Mouse (Mus musculus): ENCODE data around the gene Rdm1. TPM values are rescaled to one million over a fixed set of nuclear protein-coding genes. Genes with fewer than 3 reads are reported as not detected.
A peak's percentile ranks its signal among the peaks of the same experiment; 100 is the strongest.
"Not testable (repeated sequence)": the region's sequence is repeated elsewhere in the genome, so short reads cannot be mapped to it uniquely, and the experiment has no call there.

Gene Rdm1
- total RNA-seq, 2 experiments from 2014 or later = 15.4 to 18.4 TPM

DNA sequence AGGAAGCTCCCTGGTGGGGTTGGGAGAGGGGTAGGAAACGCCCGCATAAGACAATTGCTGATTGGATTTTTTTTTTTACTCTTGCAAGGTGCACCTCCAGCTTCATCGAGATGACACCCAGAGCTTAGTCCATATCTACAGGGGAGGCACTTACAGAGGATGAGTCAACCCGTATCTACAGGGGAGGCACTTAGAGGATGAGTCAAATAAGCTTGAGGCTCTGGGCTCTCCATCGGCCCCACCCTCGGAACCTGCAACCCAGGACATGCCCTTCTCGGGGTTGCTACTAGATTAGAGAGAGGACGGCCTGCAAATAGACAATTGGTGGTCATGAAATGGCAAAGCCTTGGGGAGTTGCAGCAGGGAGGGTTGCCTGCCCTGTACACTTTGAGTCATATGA is 10.9 kb upstream of the Rdm1 start:
- DNase-seq (ENCODE audit: low spot score in 2 of 2) = no peak

DNA sequence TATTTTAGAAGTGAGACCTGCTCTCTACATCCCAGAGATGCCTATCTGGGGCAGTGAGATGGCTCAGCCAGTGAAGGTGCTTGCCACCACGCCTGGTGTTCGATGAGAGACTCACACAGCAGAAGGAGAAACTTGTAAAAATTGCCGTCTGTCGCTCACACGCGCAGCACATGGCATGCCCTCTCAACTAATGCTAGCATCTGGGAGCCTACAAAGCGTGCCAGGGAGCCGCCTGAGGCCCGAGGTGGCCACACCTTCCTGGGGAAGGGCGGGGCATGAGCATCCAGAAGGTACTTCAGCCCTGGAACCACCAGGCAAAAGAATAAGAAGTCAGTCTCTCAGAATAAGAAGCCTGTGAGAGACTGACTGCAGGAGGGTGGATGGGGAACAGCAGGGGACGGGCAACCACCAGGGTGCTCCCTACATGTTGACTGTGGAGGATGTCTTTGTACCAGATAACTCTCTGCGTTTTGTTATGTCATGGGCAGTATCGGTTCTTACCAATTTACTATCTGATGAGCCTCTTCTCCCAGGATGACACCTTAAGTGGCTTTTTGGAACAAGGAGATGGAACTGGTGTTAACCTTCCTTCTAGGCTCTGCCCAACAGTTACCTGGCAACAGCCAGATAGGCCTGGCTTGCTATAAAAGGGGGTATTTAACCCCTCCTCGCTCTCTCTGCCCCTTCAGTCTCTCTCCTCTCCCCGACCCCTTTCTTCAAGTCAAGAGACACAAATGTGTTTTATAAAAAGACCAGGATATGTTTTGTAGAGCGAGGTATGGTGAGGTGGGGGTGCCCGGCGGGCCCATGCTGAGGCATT is 9.8 kb upstream of the Rdm1 start:
- DNase-seq (ENCODE audit: low spot score in 2 of 2) = no peak

DNA sequence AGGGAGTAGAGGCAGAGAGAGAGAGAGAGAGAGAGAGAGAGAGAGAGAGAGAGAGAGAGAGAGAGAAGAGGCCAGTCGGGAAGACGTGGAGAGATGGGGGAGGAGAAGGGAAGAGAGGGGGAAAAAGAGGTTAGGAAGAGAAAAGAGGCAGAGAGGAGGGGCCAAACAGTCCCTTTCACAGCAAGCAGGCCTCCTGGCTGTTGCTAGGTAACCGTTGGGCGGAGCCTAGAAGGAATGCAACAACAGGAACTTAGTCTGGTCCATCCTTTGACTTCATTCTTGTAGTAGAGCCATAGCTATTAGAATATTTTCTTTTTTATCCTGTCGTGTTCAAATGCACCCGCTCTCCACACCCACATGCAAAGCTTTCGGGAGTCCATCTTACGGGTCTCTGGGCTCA is 9.1 kb upstream of the Rdm1 start:
- no peak for DNase-seq (ENCODE audit: low spot score in 2 of 2)

DNA sequence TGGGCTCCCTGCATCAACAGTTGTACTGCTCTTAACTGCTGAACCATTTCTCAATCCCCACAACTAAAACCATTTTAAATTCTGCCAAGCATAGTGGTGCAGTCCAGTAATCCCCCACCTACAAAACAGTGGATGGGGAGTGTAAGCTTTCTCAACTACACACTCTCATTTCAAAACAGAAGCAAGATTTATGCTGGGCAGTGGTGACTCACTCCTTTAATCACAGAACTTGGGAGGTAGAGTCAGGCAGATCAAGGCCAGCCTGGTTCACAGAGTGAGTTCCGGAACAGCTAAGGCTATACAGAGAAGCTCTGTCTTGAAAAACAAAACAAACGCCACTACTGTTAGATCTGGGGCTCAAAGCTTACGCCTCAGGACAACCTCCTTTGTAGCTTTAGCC is 8.4 kb upstream of the Rdm1 start:
- DNase-seq (ENCODE audit: low spot score in 2 of 2) = no peak

DNA sequence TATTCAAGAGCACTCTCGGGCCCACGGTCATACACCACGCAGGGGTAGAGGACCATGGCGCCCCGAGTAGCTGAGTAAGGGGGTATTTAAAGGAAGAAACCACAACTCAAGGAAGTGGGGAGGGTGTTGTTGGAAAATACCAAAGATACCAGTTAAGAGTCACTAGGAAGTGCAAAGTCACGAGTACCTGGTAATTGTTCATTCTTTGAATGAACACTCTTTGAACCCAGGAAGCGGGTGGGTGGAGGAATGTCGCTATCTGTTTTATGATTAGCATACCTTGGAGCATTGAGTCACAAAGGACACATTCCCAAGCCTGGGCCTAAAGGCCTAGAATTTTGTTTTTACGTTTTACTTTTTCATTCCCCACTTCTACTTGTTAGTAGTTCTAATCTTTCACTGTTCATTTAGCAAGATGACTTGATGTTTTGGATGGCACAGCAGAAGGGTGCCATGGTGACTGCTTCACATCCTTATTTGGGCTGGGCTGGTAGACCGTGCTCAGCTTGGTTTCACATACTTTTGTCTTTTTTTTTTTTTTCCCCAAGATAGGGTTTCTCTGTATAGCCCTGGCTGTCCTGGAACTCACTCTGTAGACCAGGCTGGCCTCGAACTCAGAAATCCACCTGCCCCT is 6.9 kb upstream of the Rdm1 start:
- not testable (repeated sequence) for DNase-seq (ENCODE audit: low spot score in 2 of 2)

DNA sequence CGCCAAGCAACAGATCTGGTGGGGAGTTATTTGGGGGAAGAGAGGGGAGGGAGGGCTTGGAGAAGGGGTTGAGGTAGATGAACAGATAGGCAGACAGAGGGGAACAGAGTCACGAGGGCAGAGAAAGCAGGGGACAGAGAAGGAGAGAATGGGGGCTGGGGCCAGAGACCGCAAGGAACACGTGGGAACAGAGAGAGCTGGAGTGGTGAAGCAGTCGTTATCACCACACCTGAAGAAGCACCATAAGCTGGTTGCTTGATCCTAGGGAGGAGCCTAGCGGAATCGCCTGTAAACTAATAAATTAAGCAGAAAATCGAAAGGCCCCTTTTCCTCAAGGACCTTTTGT is 373 bp upstream of the Rdm1 start:
- no peak for DNase-seq (ENCODE audit: low spot score in 2 of 2)

DNA sequence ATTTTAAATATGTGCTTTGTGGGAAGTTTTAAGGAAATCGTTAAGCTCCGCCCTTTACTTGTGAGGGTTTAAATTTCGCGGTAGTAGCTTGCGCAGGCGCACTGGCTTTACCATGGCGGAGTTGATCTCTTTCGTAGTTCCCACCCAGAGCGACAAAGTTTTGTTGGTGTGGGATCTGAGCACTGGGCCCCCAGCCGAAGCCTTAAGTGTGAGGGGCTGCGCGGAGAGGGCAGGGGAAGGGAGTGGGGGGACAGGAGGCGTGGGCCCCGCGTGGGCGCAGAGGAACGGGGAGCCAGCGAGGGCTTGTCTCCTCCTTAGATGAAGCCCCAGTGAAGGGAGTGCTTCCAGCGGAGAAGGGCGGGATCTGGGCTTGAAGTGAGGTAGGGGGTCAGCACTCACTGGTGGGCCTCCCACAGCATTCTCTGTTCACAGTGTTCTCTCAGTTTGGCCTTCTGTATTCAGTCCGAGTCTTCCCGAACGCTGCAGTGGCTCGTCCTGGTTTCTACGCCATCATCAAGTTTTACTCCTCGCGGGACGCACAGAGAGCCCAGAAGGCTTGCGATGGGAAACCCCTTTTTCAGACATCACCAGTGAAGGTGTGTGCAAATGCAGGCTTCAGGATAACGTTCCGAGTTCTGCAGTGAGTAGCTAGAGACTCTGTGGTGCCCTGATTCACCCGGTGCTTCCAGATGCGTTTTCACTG is 1.0 kb downstream of the Rdm1 start:
- peak; percentile 74 to 89 for DNase-seq (ENCODE audit: low spot score in 2 of 2)

DNA sequence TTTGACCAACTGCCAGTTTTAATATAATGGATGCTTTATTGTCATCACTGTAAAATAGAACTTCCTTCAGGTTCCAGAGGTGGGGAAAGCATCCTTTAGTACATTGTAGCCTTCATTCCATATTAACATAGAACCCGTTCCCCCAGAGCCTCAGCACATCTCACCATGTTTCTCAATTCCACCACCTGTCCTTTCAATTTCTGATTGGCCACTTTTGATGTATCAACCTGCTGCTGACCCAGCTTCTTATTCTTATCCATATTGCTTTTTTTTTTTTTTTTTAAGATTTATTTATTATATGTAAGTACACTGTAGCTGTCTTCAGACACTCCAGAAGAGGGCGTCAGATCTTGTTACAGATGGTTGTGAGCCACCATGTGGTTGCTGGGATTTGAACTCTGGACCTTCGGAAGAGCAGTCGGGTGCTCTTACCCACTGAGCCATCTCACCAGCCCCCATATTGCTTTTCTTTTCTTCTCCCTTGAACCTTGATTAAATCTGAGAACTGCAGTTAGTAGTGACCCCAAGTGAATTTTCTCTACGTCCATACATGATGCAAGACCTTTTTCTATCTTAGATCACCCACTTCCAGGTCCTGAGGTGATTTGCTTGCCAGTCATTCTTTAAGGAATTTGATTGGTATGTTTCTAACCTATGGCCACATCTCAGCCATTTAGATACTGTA is 1.9 kb downstream of the Rdm1 start:
- not testable (repeated sequence) for DNase-seq (ENCODE audit: low spot score in 2 of 2)

DNA sequence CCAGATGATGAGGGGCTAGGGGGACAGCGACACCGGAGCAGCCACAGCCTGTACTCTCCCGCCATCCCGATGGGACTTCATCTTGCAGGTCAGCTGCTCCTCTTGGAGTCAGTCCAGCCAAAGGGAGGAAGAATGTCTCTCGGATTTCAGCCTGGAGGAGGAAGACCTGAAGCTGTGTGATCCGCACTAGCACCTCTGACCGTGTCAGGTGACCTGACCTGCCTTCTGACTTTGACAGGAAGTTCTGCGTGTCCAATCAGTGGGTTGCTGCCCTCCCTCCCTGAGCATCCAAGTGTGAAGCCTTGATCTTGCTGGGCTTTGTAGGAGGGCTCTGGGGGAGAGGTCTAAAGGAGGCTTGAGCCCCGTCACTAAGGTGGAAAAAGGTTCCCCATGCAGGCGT is 8.7 kb downstream of the Rdm1 start:
- no peak for DNase-seq (ENCODE audit: low spot score in 2 of 2)

DNA sequence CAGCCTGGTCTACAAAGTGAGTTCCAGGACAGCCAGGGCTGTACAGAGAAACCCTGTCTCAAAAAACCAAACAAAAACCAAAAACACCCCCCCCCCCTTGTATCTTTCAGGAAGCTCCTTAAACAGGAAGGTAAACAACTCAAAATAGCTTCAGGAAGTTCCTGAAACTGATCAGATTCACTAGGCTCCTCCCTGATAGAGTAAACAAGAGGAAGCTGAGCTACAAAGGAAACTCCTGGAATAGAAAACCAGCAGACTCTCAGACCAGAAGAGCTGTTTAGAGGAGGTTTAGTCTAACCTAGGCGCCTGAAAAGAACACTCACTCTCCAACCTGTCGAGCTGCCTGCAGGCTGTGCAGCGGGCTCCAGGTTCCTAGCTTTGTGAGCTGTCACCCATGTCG is 12.8 kb downstream of the Rdm1 start:
- no peak for DNase-seq (ENCODE audit: low spot score in 2 of 2)

DNA sequence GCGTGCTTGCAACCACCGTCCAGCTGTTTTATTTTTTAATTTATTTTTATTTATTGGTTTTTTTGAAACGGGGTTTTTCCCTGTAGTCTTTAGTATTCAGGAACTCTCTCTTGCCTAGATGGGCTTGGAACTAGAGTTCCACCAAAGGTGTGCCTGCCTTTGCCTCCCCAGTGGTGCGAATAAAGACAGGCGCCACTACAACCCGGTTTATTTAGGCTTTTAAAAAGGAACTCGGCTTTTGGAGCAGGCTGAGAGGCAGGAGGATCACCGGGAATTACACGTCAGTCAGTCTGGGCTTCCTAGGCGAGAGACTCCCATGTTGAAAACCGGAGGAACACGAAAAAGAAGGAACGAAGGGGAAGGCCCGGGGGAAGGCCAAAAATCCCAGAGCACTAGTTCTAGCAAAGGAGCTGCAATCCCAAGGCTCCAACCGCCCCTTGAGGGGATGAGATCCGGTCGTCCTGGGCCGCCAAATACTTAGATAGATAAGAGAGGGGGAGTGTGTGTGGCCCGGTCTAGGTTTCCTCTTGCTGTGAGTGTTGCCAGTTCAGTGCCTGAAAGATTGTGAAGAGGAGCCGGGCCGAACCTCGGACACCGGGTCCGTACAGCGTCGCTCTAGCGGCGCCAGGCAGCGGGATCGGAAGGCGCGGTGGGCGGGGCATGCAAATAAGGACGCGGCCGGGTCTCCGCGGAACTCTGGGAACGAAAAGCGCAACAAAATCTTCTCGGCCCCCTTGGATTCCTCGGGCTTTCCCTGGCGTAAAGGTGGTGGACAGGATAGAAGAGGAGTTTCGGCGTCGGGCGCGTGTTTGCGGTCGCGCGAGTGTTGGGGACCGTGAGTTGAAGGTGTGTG is 14.1 kb downstream of the Rdm1 start:
- peak; percentile 70 to 80 for DNase-seq (ENCODE audit: low spot score in 2 of 2)

DNA sequence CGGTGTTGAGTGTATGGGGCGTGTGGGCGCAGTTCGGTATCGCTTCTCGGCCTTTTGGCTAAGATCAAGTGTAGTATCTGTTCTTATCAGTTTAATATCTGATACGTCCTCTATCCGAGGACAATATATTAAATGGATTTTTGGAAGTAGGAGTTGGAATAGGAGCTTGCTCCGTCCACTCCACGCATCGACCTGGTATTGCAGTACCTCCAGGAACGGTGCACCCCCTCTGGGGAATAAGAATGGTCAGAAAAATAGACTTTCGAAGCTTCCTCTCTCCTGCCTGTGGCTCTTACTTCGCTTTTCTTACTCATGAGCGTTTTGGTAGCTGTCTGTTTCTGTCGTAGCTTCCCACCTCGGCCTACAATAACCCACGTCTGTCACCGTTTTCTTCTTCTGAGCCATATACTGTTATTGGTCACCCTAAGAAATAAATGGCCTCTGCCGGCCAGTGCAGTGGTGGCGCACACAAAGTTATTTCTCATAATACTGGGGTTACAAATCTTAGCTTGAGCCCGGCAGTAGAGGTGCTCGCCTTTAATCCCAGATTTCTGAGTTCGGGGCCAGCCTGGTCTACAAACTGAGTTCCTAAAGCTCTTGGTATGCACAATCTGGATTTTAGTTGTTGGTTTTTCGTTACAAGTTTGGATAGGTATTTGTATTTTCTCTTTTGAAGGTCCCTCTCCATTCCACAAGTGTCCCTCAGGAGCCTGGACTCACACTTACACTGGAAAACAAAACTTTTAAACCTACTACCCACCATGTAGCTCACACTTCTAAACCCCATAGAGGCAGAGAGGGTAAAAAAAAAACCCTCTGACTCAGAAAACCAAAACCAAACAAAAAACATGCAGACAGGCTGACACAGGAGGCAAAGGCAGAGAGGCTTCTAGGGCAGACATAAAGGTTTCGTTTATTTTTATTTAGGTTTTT is 15.0 kb downstream of the Rdm1 start:
- DNase-seq (ENCODE audit: low spot score in 2 of 2) = not testable (repeated sequence)

DNA sequence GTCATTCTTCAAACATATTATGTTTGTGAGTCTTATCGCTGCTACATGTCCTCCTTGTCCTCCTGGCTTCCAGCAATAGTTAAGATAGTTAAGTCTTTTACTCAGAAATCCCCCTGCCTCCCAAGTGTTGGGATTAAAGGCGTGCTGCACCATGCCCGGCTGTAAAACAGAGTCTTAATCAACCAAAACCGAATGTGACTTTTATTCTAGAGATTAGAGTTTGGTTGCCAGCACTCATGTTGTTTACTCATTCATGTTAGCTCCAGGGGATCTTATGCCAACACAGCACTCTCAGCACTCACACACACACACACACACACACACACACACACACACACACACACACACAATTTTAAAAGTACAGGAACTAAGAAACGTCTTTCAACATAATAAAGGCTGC is 15.9 kb downstream of the Rdm1 start:
- DNase-seq (ENCODE audit: low spot score in 2 of 2) = no peak

DNA sequence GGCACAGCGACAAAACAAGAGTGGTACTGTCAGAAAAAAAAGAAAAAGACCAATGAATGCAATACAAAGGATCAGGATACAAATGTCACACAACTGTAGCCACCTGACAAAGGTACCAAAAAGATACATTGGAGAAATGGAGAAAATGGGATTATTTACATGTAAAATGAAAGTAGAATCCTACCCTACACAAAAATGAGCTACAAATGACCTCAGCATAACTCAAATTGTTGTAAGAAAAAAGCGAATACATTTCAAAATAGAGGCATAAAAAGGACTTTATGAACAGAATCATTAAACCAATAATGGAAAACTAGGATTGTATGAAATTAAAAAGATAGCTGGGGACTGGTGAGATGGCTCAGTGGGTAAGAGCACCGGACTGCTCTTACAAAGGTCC is 17.6 kb downstream of the Rdm1 start:
- DNase-seq (ENCODE audit: low spot score in 2 of 2) = no peak

DNA sequence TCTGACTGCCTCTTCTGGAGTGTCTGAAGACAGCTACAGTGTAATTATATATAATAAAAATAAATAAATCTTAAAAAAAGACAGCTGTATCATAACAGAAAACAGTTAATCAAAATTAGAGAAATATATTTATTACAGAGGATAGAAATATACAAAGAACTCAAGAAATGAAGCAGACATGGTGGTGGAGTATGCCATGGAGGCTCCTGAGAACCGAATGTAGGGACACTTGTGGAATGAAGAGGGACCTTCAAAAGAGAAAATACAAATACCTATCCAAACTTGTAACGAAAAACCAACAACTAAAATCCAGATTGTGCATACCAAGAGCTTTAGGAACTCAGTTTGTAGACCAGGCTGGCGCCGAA is 18.0 kb downstream of the Rdm1 start:
- DNase-seq (ENCODE audit: low spot score in 2 of 2) = not testable (repeated sequence)

DNA sequence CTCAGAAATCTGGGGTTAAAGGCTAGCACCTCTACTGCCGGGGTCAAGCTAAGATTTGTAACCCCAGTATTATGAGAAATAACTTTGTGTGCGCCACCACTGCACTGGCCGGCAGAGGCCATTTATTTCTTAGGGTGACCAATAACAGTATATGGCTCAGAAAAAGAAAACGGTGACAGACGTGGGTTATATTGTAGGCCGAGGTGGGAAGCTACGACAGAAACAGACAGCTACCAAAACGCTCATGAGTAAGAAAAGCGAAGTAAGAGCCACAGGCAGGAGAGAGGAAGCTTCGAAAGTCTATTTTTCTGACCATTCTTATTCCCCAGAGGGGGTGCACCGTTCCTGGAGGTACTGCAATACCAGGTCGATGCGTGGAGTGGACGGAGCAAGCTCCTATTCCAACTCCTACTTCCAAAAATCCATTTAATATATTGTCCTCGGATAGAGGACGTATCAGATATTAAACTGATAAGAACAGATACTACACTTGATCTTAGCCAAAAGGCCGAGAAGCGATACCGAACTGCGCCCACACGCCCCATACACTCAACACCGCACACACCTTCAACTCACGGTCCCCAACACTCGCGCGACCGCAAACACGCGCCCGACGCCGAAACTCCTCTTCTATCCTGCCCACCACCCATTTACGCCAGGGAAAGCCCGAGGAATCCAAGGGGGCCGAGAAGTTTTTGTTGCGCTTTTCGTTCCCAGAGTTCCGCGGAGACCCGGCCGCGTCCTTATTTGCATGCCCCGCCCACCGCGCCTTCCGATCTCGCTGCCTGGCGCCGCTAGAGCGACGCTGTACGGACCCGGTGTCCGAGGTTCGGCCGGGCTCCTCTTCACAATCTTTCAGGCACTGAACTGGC is 18.7 kb downstream of the Rdm1 start:
- peak; percentile 43 to 61 for DNase-seq (ENCODE audit: low spot score in 2 of 2)

DNA sequence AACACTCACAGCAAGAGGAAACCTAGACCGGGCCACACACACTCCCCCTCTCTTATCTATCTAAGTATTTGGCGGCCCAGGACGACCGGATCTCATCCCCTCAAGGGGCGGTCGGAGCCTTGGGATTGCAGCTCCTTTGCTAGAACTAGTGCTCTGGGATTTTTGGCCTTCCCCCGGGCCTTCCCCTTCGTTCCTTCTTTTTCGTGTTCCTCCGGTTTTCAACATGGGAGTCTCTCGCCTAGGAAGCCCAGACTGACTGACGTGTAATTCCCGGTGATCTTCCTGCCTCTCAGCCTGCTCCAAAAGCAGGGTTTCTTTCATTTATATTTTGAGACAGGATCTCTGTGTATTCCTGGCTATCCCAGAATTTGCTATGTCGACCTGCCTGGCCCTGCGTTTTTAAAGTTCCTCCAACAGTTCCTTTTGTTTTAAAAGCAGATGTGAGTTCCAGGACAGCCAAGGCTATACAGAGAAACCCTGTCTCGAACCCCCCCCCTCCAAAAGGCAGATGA is 19.3 kb downstream of the Rdm1 start:
- not testable (repeated sequence) for DNase-seq (ENCODE audit: low spot score in 2 of 2)

DNA sequence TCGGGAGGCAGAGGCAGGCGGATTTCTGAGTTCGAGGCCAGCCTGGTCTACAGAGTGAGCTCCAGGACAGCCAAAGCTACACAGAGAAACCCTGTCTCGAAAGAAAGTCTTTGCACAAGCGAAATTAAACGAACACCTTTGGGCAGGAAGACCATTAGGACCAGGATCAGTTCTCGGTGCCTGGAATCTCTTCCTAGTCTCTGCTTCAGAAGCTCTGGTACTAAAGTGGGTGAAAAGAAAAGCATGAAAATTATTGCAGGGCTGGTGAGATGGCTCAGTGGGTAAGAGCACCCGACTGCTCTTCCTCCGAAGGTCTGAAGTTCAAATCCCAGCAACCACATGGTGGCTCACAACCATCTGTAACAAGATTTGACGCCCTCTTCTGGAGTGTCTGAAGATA is 20.1 kb downstream of the Rdm1 start:
- DNase-seq (ENCODE audit: low spot score in 2 of 2) = not testable (repeated sequence)

DNA sequence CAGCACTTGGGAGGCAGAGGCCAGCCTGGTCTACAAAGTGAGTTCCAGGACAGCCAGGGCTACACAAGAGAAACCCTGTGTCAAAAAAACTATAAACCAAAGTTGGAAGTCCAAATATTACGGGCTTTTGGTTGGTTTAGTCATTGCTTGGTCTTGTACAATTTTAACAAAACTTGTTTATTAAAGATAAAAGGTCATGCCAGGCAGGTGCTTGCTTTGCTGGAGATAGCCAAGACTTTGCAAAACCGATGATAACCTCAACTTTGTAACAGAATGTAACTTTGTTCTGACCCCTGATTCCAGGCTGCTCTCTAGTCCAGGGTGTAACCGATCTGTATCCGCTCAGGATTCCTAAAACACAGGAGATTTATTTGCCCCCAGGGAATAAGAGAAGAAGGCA is 29.4 kb downstream of the Rdm1 start:
- DNase-seq (ENCODE audit: low spot score in 2 of 2) = no peak
